Mouse (Mus musculus): ENCODE measurements around the gene Lrrc1. TPM values are rescaled to one million over a fixed set of nuclear protein-coding genes. Genes with fewer than 3 reads are reported as not detected.
A peak's percentile ranks its signal among the peaks of the same experiment; 100 is the strongest.

Lrrc1 gene
- polyA plus RNA-seq, 1 experiment from 2014 or later = 5.0 TPM

- no peak overlapping the region for H3K27ac ChIP-seq (ENCODE audit: low read depth, low read length)
- H3K4me1 ChIP-seq (ENCODE audit: control insufficient read depth, insufficient read depth, low read depth, low read length) = no peaks in the 10 kb centered on the region
- H3K27me3 ChIP-seq (replicated peaks; ENCODE audit: control insufficient read depth, insufficient read depth, low read length) = no peaks in the 10 kb centered on the region
- H3K9ac ChIP-seq (ENCODE audit: low read depth, low read length) = no peak overlapping the region
- WGBS = 86% methylated on average over 2 of the region's 2 CpGs
- H3K9me3 ChIP-seq (ENCODE audit: control insufficient read depth, low read length) = no peaks in the 10 kb centered on the region
- H3K4me3 ChIP-seq (ENCODE audit: low read length) = no peak overlapping the region
- no peaks in the 10 kb centered on the region for H3K36me3 ChIP-seq (ENCODE audit: control insufficient read depth, insufficient read depth, low read length)
- no peak overlapping the region for H3K4me2 ChIP-seq (ENCODE audit: low read length)
- no peak for ATAC-seq
Observed at GRCm38 (mm10) chr9:77450447-77450846, 94.2 kb downstream of the Lrrc1 start.

GRCm38 (mm10) chr9:77444876-77445275 is 99.8 kb downstream of the Lrrc1 start:
- H3K36me3 ChIP-seq (ENCODE audit: control insufficient read depth, insufficient read depth, low read length) = peaks cover 6% of the 10 kb centered on the region; the same call in 1 of the 2 replicates
- no peaks in the 10 kb centered on the region for H3K4me1 ChIP-seq (ENCODE audit: control insufficient read depth, insufficient read depth, low read depth, low read length)
- no peaks in the 10 kb centered on the region for H3K9me3 ChIP-seq (ENCODE audit: control insufficient read depth, low read length)
- H3K4me2 ChIP-seq (ENCODE audit: low read length) = no peak overlapping the region
- no peaks in the 10 kb centered on the region for H3K27me3 ChIP-seq (replicated peaks; ENCODE audit: control insufficient read depth, insufficient read depth, low read length)
- no peak overlapping the region for H3K9ac ChIP-seq (ENCODE audit: low read depth, low read length)
- H3K27ac ChIP-seq (ENCODE audit: low read depth, low read length) = no peak overlapping the region
- ATAC-seq = no peak
- H3K4me3 ChIP-seq (ENCODE audit: low read length) = no peak overlapping the region
- 91% methylated on average over 4 of the region's 4 CpGs for WGBS

- no peaks in the 10 kb centered on the region for H3K9me3 ChIP-seq (ENCODE audit: control insufficient read depth, low read length)
- no peak overlapping the region for H3K4me2 ChIP-seq (ENCODE audit: low read length)
- peaks cover 6% of the 10 kb centered on the region; the same call in 1 of the 2 replicates for H3K36me3 ChIP-seq (ENCODE audit: control insufficient read depth, insufficient read depth, low read length)
- H3K27ac ChIP-seq (ENCODE audit: low read depth, low read length) = no peak overlapping the region; the same call in 1 of the 2 replicates
- no peaks in the 10 kb centered on the region for H3K27me3 ChIP-seq (replicated peaks; ENCODE audit: control insufficient read depth, insufficient read depth, low read length)
- no peak overlapping the region for H3K9ac ChIP-seq (ENCODE audit: low read depth, low read length)
- peak; percentile 38; the same call in 1 of the 2 replicates for ATAC-seq
- WGBS = 83% methylated on average over 6 of the region's 6 CpGs
- H3K4me1 ChIP-seq (ENCODE audit: control insufficient read depth, insufficient read depth, low read depth, low read length) = peaks cover 7% of the 10 kb centered on the region
- H3K4me3 ChIP-seq (ENCODE audit: low read length) = no peak overlapping the region
Observed at GRCm38 (mm10) chr9:77439371-77439770, 105.3 kb downstream of the Lrrc1 start.

GRCm38 (mm10) chr9:77438836-77439271 is 105.8 kb downstream of the Lrrc1 start:
- H3K36me3 ChIP-seq (ENCODE audit: control insufficient read depth, insufficient read depth, low read length) = peaks cover 8% of the 10 kb centered on the region; the same call in 1 of the 2 replicates
- ATAC-seq = peak; percentile 82
- no peak overlapping the region for H3K4me3 ChIP-seq (ENCODE audit: low read length)
- H3K27ac ChIP-seq (ENCODE audit: low read depth, low read length) = peak overlapping the region; percentile 62
- no peak overlapping the region for H3K9ac ChIP-seq (ENCODE audit: low read depth, low read length)
- WGBS = 58% methylated on average over 11 of the region's 11 CpGs
- peaks cover 7% of the 10 kb centered on the region for H3K4me1 ChIP-seq (ENCODE audit: control insufficient read depth, insufficient read depth, low read depth, low read length)
- no peaks in the 10 kb centered on the region for H3K27me3 ChIP-seq (replicated peaks; ENCODE audit: control insufficient read depth, insufficient read depth, low read length)
- H3K4me2 ChIP-seq (ENCODE audit: low read length) = no peak overlapping the region
- no peaks in the 10 kb centered on the region for H3K9me3 ChIP-seq (ENCODE audit: control insufficient read depth, low read length)

- 95% methylated on average over 6 of the region's 6 CpGs for WGBS
- Histone ChIP-seq H3K36me3 (ENCODE audit: control insufficient read depth, insufficient read depth, low read length) (peaks cover 10% of the 10 kb centered on the region; the same call in 1 of the 2 replicates), H3K9me3 (ENCODE audit: control insufficient read depth, low read length) (no peaks in the 10 kb centered on the region), H3K4me3 (ENCODE audit: low read length) (no peak overlapping the region), H3K4me2 (ENCODE audit: low read length) (no peak overlapping the region), H3K27me3 (replicated peaks; ENCODE audit: control insufficient read depth, insufficient read depth, low read length) (no peaks in the 10 kb centered on the region), H3K27ac (ENCODE audit: low read depth, low read length) (no peak overlapping the region), H3K4me1 (ENCODE audit: control insufficient read depth, insufficient read depth, low read depth, low read length) (peaks cover 7% of the 10 kb centered on the region), H3K9ac (ENCODE audit: low read depth, low read length) (no peak overlapping the region)
- ATAC-seq = no peak
Observed at GRCm38 (mm10) chr9:77437131-77437530, 107.5 kb downstream of the Lrrc1 start.

- no peak overlapping the region for H3K27ac ChIP-seq (ENCODE audit: low read depth, low read length)
- H3K9me3 ChIP-seq (ENCODE audit: control insufficient read depth, low read length) = no peaks in the 10 kb centered on the region
- H3K4me3 ChIP-seq (ENCODE audit: low read length) = no peak overlapping the region
- peaks cover 4% of the 10 kb centered on the region; the same call in 1 of the 2 replicates for H3K36me3 ChIP-seq (ENCODE audit: control insufficient read depth, insufficient read depth, low read length)
- H3K9ac ChIP-seq (ENCODE audit: low read depth, low read length) = no peak overlapping the region
- H3K4me2 ChIP-seq (ENCODE audit: low read length) = no peak overlapping the region
- ATAC-seq = no peak
- H3K4me1 ChIP-seq (ENCODE audit: control insufficient read depth, insufficient read depth, low read depth, low read length) = peaks cover 7% of the 10 kb centered on the region
- no peaks in the 10 kb centered on the region for H3K27me3 ChIP-seq (replicated peaks; ENCODE audit: control insufficient read depth, insufficient read depth, low read length)
- 88% methylated on average over 12 of the region's 12 CpGs for WGBS
Observed at GRCm38 (mm10) chr9:77434965-77435364, 109.7 kb downstream of the Lrrc1 start.

GRCm38 (mm10) chr9:77433476-77433875 is 111.2 kb downstream of the Lrrc1 start:
- ATAC-seq = no peak
- Histone ChIP-seq H3K9ac (ENCODE audit: low read depth, low read length) (no peak overlapping the region), H3K4me2 (ENCODE audit: low read length) (no peak overlapping the region), H3K4me3 (ENCODE audit: low read length) (no peak overlapping the region), H3K36me3 (ENCODE audit: control insufficient read depth, insufficient read depth, low read length) (peaks cover 4% of the 10 kb centered on the region; the same call in 1 of the 2 replicates), H3K27ac (ENCODE audit: low read depth, low read length) (no peak overlapping the region), H3K9me3 (ENCODE audit: control insufficient read depth, low read length) (no peaks in the 10 kb centered on the region), H3K27me3 (replicated peaks; ENCODE audit: control insufficient read depth, insufficient read depth, low read length) (no peaks in the 10 kb centered on the region), H3K4me1 (ENCODE audit: control insufficient read depth, insufficient read depth, low read depth, low read length) (no peaks in the 10 kb centered on the region; the same call in 1 of the 2 replicates)
- WGBS = 93% methylated on average over 4 of the region's 4 CpGs

GRCm38 (mm10) chr9:77432030-77432429 is 112.6 kb downstream of the Lrrc1 start:
- Histone ChIP-seq H3K36me3 (ENCODE audit: control insufficient read depth, insufficient read depth, low read length) (peaks cover 4% of the 10 kb centered on the region; the same call in 1 of the 2 replicates), H3K4me2 (ENCODE audit: low read length) (no peak overlapping the region), H3K9me3 (ENCODE audit: control insufficient read depth, low read length) (no peaks in the 10 kb centered on the region), H3K27ac (ENCODE audit: low read depth, low read length) (no peak overlapping the region), H3K4me1 (ENCODE audit: control insufficient read depth, insufficient read depth, low read depth, low read length) (peaks cover 12% of the 10 kb centered on the region), H3K4me3 (ENCODE audit: low read length) (no peak overlapping the region), H3K9ac (ENCODE audit: low read depth, low read length) (no peak overlapping the region), H3K27me3 (replicated peaks; ENCODE audit: control insufficient read depth, insufficient read depth, low read length) (no peaks in the 10 kb centered on the region)
- WGBS = 90% methylated on average over 17 of the region's 17 CpGs
- no peak for ATAC-seq

- Histone ChIP-seq H3K27ac (ENCODE audit: low read depth, low read length) (no peak overlapping the region), H3K4me2 (ENCODE audit: low read length) (no peak overlapping the region), H3K27me3 (replicated peaks; ENCODE audit: control insufficient read depth, insufficient read depth, low read length) (no peaks in the 10 kb centered on the region), H3K36me3 (ENCODE audit: control insufficient read depth, insufficient read depth, low read length) (peaks cover 4% of the 10 kb centered on the region; the same call in 1 of the 2 replicates), H3K9ac (ENCODE audit: low read depth, low read length) (no peak overlapping the region), H3K4me1 (ENCODE audit: control insufficient read depth, insufficient read depth, low read depth, low read length) (peaks cover 12% of the 10 kb centered on the region), H3K4me3 (ENCODE audit: low read length) (no peak overlapping the region), H3K9me3 (ENCODE audit: control insufficient read depth, low read length) (no peaks in the 10 kb centered on the region)
- 76% methylated on average over 9 of the region's 9 CpGs for WGBS
- ATAC-seq = 0 out of 2 replicates have a peak, but pooled peaks have one; percentile 17
Observed at GRCm38 (mm10) chr9:77430413-77431087, 114.1 kb downstream of the Lrrc1 start.
